Mouse (Mus musculus): ENCODE measurements at regions not wholly inside any gene's neighbourhood (a gene's known extent, or its start where the extent isn't known, plus 50 kb on each side); places are given as distances from the start of the nearest gene placed in this dataset.

GRCm38 (mm10) chr16:71622664-71623063 lies 685.4 kb upstream of the Robo1 start:
- WGBS: 88% methylated on average over 8 of the region's 8 CpGs
- Histone ChIP-seq H3K4me1 (ENCODE audit: control insufficient read depth, insufficient read depth, low read length) (no peaks in the 10 kb centered on the region), H3K36me3 (ENCODE audit: control insufficient read depth, insufficient read depth, low read length) (no peaks in the 10 kb centered on the region), H3K9ac (ENCODE audit: low read depth, low read length) (no peak overlapping the region), H3K9me3 (ENCODE audit: control insufficient read depth, low read length) (no peaks in the 10 kb centered on the region), H3K27ac (ENCODE audit: low read length) (no peak overlapping the region), H3K4me2 (ENCODE audit: low read depth, low read length) (no peak overlapping the region), H3K27me3 (replicated peaks; ENCODE audit: control insufficient read depth, insufficient read depth, low read length) (no peaks in the 10 kb centered on the region), H3K4me3 (ENCODE audit: low read length) (no peak overlapping the region)
- ATAC-seq: no peak

GRCm38 (mm10) chr16:71640361-71640760 lies 667.7 kb upstream of the Robo1 start:
- 80% methylated on average over 2 of the region's 2 CpGs for WGBS
- Histone ChIP-seq H3K36me3 (ENCODE audit: control insufficient read depth, insufficient read depth, low read length) (no peaks in the 10 kb centered on the region), H3K27me3 (replicated peaks; ENCODE audit: control insufficient read depth, insufficient read depth, low read length) (no peaks in the 10 kb centered on the region), H3K9ac (ENCODE audit: low read depth, low read length) (no peak overlapping the region), H3K4me3 (ENCODE audit: low read length) (no peak overlapping the region), H3K4me1 (ENCODE audit: control insufficient read depth, insufficient read depth, low read length) (no peaks in the 10 kb centered on the region), H3K9me3 (ENCODE audit: control insufficient read depth, low read length) (no peaks in the 10 kb centered on the region), H3K4me2 (ENCODE audit: low read depth, low read length) (no peak overlapping the region), H3K27ac (ENCODE audit: low read length) (no peak overlapping the region)
- ATAC-seq: no peak

DNA sequence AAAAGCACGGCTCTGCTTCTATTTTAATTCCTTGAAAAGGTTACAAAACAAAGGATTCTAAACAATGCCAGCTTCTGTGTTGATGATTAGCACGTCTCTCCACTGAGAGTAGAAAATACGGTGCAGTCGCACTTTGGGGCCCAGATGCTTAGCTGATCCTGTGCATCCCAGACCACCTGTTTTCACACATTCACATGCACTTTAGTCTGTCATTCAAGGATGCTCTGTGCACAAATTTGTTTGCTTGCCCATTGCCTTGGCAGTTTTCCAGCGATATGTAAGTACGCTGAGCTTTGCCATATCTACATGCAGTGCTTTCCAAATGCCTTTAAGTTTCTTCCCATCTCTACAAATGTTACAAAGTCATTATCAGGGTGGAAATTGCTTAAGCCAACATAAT lies 664.9 kb upstream of the Robo1 start:
- 68% methylated on average over 6 of the region's 6 CpGs for WGBS

DNA sequence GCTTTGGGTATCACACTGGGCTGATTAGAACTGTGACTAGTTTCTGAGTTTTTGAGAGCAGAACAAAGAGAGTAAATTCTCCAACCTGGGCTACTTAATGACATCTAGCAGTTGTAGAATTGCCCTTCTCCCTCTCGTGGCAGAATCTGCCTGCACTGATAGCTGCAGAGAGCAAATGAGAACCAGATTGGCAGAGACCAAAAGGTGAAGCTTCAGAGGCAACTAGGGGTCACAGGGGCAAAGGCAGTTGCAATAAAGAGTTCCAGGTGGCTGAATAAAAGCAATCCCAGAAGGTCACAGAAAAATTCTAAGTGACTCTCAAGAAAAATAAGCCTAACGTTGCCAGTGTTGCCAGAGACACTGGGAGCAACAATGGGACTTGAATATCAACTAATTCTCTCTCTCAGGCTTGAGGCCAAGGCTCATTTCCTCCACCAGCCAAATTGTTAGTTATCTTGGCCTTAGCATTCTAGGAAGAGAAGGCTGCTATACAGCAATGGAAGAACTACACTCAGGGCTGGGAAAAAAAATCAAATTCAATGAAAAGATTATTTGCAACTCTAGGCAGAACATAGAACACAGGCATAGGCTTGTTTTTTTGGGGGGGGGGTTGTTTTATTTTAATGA lies 629.9 kb upstream of the Robo1 start:
- WGBS: 19% methylated on average over 2 of the region's 2 CpGs
- Histone ChIP-seq H3K36me3 (ENCODE audit: control insufficient read depth, insufficient read depth, low read length) (no peaks in the 10 kb centered on the region), H3K9me3 (ENCODE audit: control insufficient read depth, low read length) (no peaks in the 10 kb centered on the region), H3K4me2 (ENCODE audit: low read depth, low read length) (no peak overlapping the region), H3K27me3 (replicated peaks; ENCODE audit: control insufficient read depth, insufficient read depth, low read length) (no peaks in the 10 kb centered on the region), H3K27ac (ENCODE audit: low read length) (no peak overlapping the region), H3K4me1 (ENCODE audit: control insufficient read depth, insufficient read depth, low read length) (no peaks in the 10 kb centered on the region), H3K9ac (ENCODE audit: low read depth, low read length) (no peak overlapping the region), H3K4me3 (ENCODE audit: low read length) (no peak overlapping the region)
- no peak for ATAC-seq

More for the DNA sequence above, 664.9 kb upstream of the Robo1 start:
- no peak overlapping the region for H3K9ac ChIP-seq (ENCODE audit: low read depth, low read length)
- H3K4me3 ChIP-seq (ENCODE audit: low read length): no peak overlapping the region
- no peaks in the 10 kb centered on the region for H3K36me3 ChIP-seq (ENCODE audit: control insufficient read depth, insufficient read depth, low read length)
- no peak overlapping the region for H3K4me2 ChIP-seq (ENCODE audit: low read depth, low read length)
- H3K27ac ChIP-seq (ENCODE audit: low read length): no peak overlapping the region
- no peaks in the 10 kb centered on the region for H3K4me1 ChIP-seq (ENCODE audit: control insufficient read depth, insufficient read depth, low read length)
- no peaks in the 10 kb centered on the region for H3K9me3 ChIP-seq (ENCODE audit: control insufficient read depth, low read length)
- no peak for ATAC-seq
- no peaks in the 10 kb centered on the region for H3K27me3 ChIP-seq (replicated peaks; ENCODE audit: control insufficient read depth, insufficient read depth, low read length)

- no peaks in the 10 kb centered on the region for H3K4me1 ChIP-seq (ENCODE audit: control insufficient read depth, insufficient read depth, low read length)
- H3K4me3 ChIP-seq (ENCODE audit: low read length): no peak overlapping the region
- WGBS: 57% methylated on average over 4 of the region's 4 CpGs
- no peaks in the 10 kb centered on the region for H3K27me3 ChIP-seq (replicated peaks; ENCODE audit: control insufficient read depth, insufficient read depth, low read length)
- no peak for ATAC-seq
- no peak overlapping the region for H3K27ac ChIP-seq (ENCODE audit: low read length)
- H3K9me3 ChIP-seq (ENCODE audit: control insufficient read depth, low read length): no peaks in the 10 kb centered on the region
- H3K9ac ChIP-seq (ENCODE audit: low read depth, low read length): no peak overlapping the region
- H3K4me2 ChIP-seq (ENCODE audit: low read depth, low read length): no peak overlapping the region
- no peaks in the 10 kb centered on the region for H3K36me3 ChIP-seq (ENCODE audit: control insufficient read depth, insufficient read depth, low read length)
Measured at GRCm38 (mm10) chr16:71693464-71693863, 614.6 kb upstream of the Robo1 start.

- no peak for ATAC-seq
- no peak overlapping the region for H3K4me2 ChIP-seq (ENCODE audit: low read depth, low read length)
- no peaks in the 10 kb centered on the region for H3K27me3 ChIP-seq (replicated peaks; ENCODE audit: control insufficient read depth, insufficient read depth, low read length)
- no peak overlapping the region for H3K27ac ChIP-seq (ENCODE audit: low read length)
- no peaks in the 10 kb centered on the region for H3K9me3 ChIP-seq (ENCODE audit: control insufficient read depth, low read length)
- no peaks in the 10 kb centered on the region for H3K4me1 ChIP-seq (ENCODE audit: control insufficient read depth, insufficient read depth, low read length)
- no peak overlapping the region for H3K4me3 ChIP-seq (ENCODE audit: low read length)
- H3K36me3 ChIP-seq (ENCODE audit: control insufficient read depth, insufficient read depth, low read length): no peaks in the 10 kb centered on the region
- no peak overlapping the region for H3K9ac ChIP-seq (ENCODE audit: low read depth, low read length)
Measured at GRCm38 (mm10) chr16:71705846-71706245, 602.3 kb upstream of the Robo1 start.

- Histone ChIP-seq H3K9ac (ENCODE audit: low read depth, low read length) (no peak overlapping the region), H3K27me3 (replicated peaks; ENCODE audit: control insufficient read depth, insufficient read depth, low read length) (no peaks in the 10 kb centered on the region), H3K27ac (ENCODE audit: low read length) (no peak overlapping the region), H3K4me3 (ENCODE audit: low read length) (no peak overlapping the region), H3K36me3 (ENCODE audit: control insufficient read depth, insufficient read depth, low read length) (no peaks in the 10 kb centered on the region), H3K4me1 (ENCODE audit: control insufficient read depth, insufficient read depth, low read length) (no peaks in the 10 kb centered on the region), H3K9me3 (ENCODE audit: control insufficient read depth, low read length) (no peaks in the 10 kb centered on the region), H3K4me2 (ENCODE audit: low read depth, low read length) (no peak overlapping the region)
- WGBS: 84% methylated on average over 3 of the region's 3 CpGs
- ATAC-seq: no peak
Measured at GRCm38 (mm10) chr16:71709684-71710083, 598.4 kb upstream of the Robo1 start.

- Histone ChIP-seq H3K36me3 (ENCODE audit: control insufficient read depth, insufficient read depth, low read length) (no peaks in the 10 kb centered on the region), H3K9me3 (ENCODE audit: control insufficient read depth, low read length) (no peaks in the 10 kb centered on the region), H3K27ac (ENCODE audit: low read length) (no peak overlapping the region), H3K27me3 (replicated peaks; ENCODE audit: control insufficient read depth, insufficient read depth, low read length) (no peaks in the 10 kb centered on the region), H3K4me2 (ENCODE audit: low read depth, low read length) (no peak overlapping the region), H3K4me1 (ENCODE audit: control insufficient read depth, insufficient read depth, low read length) (no peaks in the 10 kb centered on the region), H3K9ac (ENCODE audit: low read depth, low read length) (no peak overlapping the region), H3K4me3 (ENCODE audit: low read length) (no peak overlapping the region)
- 75% methylated on average over 2 of the region's 2 CpGs for WGBS
- no peak for ATAC-seq
Measured at GRCm38 (mm10) chr16:71711879-71712278, 596.2 kb upstream of the Robo1 start.

- no peaks in the 10 kb centered on the region for H3K4me1 ChIP-seq (ENCODE audit: control insufficient read depth, insufficient read depth, low read length)
- no peaks in the 10 kb centered on the region for H3K27me3 ChIP-seq (replicated peaks; ENCODE audit: control insufficient read depth, insufficient read depth, low read length)
- no peak for ATAC-seq
- no peak overlapping the region for H3K4me2 ChIP-seq (ENCODE audit: low read depth, low read length)
- no peak overlapping the region for H3K4me3 ChIP-seq (ENCODE audit: low read length)
- H3K36me3 ChIP-seq (ENCODE audit: control insufficient read depth, insufficient read depth, low read length): no peaks in the 10 kb centered on the region
- WGBS: 65% methylated on average over 3 of the region's 3 CpGs
- H3K27ac ChIP-seq (ENCODE audit: low read length): no peak overlapping the region
- H3K9ac ChIP-seq (ENCODE audit: low read depth, low read length): no peak overlapping the region
- H3K9me3 ChIP-seq (ENCODE audit: control insufficient read depth, low read length): no peaks in the 10 kb centered on the region
Measured at GRCm38 (mm10) chr16:71717207-71717606, 590.9 kb upstream of the Robo1 start.

DNA sequence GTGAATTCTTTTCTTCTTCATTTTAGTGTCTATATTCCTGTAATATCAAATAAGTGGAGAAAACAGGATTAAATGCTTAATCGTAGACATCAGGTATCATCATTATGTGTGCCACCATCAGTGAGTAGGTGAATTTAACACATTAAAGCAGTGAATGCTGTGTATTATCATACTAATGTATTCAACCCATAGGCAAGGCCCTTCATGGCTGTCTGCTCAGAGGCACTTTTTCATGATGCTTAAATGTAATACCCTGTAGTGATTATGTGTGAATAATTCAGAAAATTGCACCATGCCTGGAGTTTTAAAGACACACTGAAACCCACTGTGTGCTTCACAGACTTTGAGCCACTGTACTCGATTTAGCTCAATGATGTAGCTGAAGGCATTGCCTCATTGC lies 583.2 kb upstream of the Robo1 start:
- H3K4me3 ChIP-seq (ENCODE audit: low read length): no peak overlapping the region
- no peak for ATAC-seq
- H3K27me3 ChIP-seq (replicated peaks; ENCODE audit: control insufficient read depth, insufficient read depth, low read length): no peaks in the 10 kb centered on the region
- H3K36me3 ChIP-seq (ENCODE audit: control insufficient read depth, insufficient read depth, low read length): no peaks in the 10 kb centered on the region
- no peak overlapping the region for H3K4me2 ChIP-seq (ENCODE audit: low read depth, low read length)
- WGBS: 88% methylated on average over 2 of the region's 2 CpGs
- no peaks in the 10 kb centered on the region for H3K9me3 ChIP-seq (ENCODE audit: control insufficient read depth, low read length)
- no peak overlapping the region for H3K9ac ChIP-seq (ENCODE audit: low read depth, low read length)
- no peak overlapping the region for H3K27ac ChIP-seq (ENCODE audit: low read length)
- H3K4me1 ChIP-seq (ENCODE audit: control insufficient read depth, insufficient read depth, low read length): no peaks in the 10 kb centered on the region
